Mouse (Mus musculus): ENCODE results near the gene Ccdc40.

Ccdc40 gene

DNA sequence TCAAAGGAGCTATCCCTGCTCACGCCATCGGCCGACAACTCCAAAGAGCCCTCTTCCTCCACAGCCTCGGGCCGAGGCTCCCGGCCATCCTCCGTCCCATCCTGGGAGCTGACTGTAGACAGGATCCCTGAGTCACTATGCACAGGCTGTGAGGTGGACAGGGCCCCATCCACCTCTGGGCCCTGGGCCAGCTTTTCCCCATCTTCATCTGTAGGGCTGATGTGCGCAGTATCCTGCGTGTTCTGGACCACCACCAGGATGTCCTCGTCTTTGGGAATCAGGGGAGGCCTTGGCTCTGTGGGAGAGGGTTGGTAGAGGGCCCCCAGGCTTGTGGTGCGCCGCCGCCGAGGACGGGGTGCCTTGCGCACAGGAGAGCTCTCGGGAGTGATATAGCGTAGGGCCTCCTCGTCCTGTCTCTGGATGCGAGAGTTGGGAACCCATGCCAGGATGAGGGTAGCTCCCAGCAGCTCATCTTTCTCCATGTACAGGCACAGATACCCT is 19.5 kb upstream of the Ccdc40 start:
- peak in 1 of 2 experiments; percentile 35 for DNase-seq

DNA sequence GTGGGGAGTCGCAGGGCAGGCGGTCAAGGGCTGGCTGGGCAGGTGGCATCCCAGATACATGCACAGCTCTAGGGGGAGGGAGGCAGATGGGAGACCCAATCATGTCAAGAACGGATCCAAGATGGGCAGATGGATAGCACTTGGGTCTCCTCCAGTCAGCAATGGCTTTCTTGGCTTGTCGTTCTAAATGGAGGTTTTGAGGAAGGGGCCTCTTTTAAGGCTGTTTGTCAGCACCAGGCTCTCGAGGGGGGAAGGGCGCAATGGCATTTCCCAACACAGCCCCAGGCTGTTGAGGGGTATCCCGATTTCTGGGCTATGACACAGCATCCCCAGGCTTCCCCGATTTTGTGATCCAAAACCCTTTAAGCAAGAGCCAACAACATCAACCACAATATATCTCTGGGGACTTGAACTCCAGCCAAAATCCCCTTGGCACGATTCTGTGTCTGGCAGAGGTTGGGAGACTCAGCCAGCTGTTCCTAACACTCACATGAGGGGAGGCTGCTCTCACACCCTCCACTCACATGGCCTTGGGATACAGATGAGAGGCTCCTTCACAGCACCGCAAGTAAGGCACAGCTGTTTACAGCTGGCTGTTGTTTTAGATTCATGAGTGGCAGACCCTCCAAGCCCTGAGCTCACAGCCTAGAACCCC is 18.9 kb upstream of the Ccdc40 start:
- peak in 1 of 2 experiments; percentile 42 for DNase-seq

DNA sequence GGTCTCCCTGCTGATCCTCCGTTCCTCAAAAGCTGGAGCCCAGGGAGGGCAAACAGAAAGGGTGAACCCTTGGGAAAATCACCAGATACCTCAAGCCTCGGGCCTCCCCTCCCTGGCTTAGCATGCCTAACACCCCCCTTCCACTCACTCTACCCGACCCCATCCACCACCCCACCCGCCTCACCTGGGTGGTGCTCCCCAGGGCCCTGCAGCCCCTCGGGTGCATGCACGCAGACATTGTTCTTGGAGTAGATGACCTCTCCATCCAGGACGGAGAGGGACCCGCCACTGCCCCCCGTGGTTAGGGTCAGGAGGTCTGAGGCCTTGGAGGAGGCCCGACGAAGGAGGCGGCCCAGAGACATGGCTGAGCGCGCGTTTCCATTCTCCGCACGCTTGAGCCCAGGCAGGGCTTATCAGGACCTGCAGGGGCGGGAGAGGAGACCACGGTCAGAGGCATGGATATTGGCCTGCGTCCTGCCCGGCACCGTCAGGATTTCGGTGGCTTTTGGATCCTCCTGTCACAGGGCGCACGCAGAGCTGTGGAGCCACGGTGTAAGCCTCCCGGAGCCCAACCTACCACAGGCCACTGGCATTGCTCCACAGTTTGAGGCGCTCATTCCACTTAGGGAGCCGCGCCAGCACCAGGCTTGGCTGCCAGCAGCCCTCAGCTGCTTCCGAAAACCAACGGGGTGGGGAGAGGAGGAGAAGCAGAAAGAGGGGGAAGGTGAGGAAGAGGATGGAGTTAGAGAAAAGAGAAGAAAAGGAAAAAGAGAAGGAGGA is 17.9 kb upstream of the Ccdc40 start:
- DNase-seq = peak; percentile 38 to 57

DNA sequence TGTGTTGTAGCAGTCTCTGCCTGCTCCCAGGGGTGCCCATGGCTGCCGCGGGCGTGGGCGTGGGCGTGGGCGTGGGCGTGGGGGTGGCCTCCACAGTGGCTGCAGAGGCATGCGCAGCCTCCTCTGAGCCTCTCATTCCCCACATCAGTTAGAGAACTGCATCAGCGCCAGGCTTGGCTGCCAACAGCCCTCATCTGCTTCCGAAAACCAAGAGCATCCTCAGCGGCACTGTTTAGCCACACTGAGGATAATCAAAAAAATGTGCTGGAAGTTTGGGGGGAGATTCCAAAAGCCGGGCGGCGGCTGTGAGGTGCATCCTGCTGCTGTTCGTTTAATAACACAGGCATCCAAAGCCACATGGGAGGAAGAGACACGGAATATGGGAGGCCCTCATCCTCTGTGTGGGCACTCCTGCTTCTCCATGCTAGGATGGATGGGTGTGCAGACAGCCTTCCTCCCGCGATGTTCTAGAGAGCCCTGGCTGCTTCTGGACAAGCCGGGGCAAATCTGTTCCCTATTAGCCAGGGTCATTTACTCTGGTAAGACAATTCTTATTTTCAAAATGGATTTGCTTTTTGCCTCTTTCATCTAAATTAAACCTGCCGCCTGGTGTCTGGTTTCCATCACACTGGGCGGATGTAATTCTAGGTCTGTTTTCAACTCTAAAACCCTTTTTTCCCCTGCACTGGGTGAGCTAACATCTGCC is 16.6 kb upstream of the Ccdc40 start:
- DNase-seq = peak in 1 of 2 experiments; percentile 32

DNA sequence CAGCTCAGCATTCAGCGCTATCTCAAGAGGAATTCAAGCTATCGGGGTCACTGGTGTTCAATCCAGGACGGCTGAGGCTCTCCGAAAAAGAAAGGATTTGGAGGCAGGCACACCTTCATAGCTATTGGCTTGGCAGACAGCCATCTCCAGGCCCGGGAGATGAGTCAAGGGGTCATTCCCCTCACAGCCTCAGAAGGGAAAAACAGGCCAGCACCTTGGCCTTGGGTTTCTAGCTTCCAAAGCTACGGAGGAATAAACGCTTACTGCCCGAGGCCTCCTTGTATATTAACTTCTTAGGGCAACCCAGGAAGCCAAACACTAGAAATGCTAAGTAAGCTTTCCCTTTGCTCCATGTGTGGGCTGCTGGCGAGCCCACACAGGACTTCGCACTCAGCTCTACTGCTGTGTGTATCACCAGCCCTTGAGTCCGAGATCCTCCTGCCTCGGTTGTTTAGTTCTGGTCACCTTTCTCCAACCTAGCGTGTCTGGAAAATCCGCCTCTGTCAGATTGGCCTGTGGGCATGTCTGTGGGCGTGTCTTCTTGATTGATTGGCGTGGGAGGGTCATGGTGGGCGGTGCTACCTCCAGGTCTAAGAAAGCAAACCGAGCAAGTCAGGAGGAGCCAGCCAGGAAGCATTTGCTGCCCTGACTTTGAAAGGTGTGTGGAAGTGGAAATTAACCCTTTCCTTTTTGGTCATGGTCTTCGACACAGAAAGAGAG is 15.0 kb upstream of the Ccdc40 start:
- DNase-seq = peak; percentile 78 to 88

DNA sequence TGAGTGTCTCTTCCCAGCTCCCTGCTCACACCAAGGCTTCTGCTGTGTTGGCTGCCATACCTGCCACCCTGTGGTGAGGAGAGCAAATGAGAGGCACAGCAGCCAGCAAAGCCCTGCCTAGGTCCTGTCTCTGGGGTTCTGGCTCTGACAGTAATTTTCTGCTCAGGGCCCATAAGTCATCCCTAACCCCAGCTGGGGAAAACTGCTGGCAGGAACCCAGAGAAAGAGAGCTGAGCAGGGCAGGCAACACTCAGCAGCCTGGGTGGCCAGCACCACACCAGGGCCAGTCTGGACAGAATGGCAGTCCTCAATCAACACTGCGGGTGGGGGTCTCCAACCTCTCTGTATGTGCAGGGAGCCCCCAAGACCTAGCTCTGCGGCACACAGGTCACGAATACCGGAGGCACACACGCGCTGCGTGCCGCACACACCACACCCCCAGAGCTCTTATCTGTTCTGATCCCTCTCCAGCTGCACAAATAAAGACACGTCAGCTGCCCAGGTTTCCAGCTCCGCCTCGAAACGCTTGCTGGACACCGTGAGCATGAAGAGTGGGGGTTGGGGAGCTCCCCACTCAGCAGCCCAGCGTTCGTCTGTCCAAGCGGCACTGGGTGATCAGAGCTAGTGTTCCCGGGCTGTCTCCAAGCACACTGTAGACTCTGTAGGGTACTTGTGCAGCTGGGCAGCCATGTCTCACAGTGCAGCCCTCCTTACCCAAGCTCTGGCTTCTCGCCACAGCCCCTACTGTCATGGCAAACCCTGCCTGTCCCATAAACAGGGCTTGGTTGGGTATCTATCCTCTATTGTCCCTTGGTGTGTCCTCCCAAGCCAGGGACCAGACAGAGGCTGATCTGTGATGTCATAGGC is 13.1 kb upstream of the Ccdc40 start:
- DNase-seq = peak; percentile 53 to 79

DNA sequence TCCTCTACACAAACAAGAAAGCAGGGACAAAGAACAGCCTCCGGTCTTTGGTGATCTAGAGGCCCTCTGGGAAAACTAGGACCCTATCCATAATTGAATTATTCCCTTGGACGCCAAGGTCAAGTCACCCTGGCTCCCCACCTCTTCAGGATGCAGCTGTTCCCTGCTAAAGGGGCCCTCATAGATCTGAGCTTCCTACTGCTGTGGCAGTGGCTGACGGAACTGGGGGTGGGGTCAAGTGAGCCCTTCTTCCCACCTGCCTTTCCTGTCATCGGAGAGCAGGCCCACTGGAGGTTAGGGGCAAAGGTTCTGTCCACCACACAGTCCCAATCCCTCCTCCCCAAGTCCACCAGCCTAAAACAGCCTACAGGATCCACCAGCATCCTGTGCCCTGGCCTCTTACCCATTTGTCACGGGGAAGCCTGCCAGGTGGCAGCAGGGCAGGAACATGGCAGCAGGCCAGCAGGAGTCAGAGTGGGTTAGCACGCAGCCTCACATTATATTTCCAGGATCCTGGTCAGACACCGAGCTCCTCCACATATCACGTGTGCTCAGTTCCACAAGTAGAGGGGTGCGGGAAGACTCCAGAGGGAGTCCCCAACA is 12.4 kb upstream of the Ccdc40 start:
- peak; percentile 91 to 94 for DNase-seq

DNA sequence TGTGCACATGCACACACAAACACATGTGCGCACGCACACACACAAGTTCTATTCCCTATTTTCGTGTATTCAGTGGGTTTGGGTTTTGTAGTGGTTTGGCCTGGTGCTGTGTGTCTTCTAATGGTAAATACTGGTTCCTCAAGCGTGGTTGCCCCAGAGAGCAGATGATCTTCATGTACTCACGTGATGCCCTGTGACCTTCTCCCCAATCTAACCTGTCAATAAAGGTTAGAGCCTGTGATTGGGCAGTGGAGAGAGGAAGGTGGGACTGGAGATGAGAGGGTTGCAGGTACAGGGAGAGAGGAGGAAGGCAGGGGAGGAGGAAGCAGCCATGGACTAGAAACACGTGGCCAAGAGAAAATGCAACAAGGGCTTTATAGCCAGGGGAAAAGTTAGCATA is 10.5 kb upstream of the Ccdc40 start:
- DNase-seq = no peak

DNA sequence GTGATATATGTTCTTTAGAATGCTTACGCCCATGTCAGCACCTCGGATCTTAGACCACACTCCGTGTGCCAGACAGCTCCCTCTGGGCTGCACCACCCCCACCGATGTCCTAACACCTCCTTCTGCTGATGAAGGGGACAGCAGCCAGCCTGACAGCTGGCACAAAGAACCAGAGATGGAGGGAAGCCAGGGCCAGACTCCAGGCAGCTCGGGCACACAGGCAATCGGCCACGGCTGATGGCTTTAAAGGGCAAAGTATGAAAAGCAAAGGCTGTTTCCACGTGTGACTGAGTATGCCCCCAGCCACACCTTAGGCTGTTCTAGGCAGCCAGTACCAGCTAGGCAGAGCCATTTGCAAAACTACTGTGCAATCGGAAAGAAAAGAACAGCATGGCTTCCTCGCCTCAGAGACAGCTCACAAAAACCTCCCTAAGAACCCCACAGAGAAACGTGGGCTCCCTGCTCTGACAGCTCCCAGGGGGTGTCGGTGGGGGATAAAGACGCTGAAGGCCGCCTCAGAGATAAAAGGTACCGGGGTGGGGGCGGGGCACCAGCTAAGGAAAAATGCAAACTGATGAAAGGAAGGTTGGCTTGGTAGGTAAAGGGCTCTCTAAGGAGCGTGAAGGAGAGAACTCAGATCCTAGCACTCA is 8.4 kb upstream of the Ccdc40 start:
- DNase-seq = peak; percentile 89 to 95

DNA sequence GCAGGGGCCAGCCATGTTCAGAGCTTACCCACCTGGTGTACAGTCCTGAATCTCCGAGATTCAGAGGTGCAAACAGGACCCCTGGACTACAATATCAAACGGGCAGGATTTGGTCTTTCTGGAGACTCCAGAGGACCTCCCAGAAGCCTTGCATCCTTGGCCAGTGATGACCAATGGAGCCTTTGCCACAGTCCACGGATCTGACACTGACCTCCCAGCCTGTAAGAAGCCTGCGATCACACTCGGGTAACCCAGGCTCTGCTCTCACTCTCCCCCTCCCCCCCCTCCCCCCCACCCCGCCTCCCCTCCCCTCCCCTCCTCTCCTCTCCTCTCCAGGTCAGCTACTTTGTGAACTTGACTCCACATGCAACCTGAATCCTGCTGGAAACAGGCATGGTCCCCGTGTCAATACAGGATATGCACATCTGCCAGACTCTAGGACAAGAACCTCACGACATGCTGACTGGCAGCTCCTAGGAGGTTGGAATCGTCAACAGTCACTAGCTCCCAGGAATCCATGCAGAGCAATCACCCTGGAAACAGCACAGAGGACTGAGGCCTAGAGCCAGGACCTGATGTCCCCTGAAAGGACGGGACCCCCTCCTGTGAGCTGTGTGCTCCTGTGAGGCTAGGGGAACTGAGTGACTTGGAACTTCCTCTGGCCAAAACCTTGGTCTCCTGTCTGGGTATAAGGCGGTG is 6.4 kb upstream of the Ccdc40 start:
- DNase-seq = peak in 1 of 2 experiments; percentile 71

DNA sequence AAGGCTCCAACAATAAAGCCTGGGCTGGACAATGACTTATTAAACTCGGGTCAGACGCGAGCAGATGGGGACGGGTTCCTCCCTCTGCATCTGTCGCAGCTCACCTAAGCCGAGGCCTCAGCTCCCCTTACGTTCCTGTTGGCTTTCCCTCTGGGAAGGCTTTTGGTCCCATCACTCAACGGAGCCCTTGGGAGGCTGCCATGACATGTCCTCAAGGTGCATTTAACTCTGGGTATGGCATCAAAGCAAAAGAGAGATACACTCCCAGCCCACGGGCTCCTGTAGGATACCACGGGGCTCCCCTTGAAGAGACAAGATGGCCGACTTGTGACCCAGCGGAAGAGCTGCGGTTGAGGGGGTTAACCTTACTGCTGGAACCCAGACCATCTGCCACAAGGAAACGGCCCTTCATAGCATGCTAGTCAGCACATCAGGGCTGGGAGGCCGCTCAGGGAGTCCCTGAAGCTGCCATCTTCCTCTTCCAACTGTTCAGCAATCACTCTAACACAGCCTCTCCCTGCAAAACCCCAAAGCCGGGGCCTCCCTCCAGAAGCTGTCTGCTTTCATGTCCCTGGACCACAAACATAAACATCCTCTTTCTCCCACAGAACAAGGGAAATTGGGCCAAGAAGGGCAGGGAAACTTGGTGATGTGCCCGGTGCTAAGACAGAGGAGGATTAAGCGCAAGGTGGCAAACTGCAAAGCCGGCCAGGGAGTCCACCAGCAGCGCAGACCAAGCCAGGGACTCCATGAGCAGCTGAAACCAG is 5.1 kb upstream of the Ccdc40 start:
- DNase-seq = no peak

DNA sequence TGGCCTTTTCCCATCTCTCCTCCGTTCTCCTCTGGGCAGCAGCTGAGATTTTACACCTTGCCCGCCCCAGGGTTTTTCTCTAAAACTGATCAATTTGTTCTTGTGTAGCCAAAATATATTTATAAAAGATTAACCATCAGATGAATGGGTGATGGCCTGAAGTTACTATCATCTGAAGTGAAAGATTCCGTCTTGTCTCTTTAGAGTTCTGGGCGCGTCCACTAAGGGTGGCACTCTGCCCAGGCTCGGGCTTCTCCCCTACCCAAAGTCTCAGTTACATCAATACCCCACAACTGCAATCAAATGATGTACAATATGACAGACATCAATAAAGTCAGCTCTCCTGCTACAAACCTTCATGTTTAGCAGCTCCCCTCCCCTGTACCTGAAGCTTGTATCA is 3.4 kb upstream of the Ccdc40 start:
- DNase-seq = no peak

DNA sequence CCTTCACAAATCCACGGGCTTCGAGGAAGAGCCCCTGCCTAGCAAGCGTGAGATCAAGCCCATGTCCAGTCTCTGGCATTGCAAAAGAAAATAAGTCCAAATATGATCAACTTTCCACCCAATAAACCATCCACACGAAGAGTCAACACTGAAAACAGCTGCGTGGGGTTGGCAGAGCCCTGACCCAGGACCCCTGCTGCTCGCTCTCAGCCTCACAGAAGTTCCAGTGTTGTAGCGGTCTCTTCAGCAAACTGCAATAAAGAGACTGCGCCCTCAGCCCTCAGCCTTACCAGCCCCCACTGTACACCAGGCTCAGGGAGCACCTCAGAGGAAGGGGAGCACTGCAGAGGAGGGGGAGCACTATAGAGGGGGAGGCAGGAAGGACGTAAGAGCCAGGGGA is 2.7 kb upstream of the Ccdc40 start:
- DNase-seq = no peak

DNA sequence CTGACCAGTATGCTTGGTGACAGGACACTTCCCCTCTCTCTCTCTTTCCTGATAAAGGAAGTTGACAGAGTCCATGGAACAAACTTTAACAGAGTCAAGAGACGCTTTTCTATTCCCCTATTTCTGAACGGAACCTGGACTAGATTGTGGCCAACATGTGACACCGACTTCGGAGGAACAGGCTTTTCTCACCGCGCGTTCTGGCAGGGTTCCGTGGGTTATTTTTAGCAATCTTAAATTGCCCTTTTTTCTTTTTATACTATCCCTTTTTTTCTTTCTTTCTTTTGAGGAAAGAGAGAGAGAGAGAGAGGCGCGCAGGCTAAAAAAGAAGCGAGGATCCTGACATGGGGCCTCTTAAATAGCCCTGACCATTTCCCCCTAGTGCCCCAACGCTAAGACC is 781 bp upstream of the Ccdc40 start:
- DNase-seq = no peak

DNA sequence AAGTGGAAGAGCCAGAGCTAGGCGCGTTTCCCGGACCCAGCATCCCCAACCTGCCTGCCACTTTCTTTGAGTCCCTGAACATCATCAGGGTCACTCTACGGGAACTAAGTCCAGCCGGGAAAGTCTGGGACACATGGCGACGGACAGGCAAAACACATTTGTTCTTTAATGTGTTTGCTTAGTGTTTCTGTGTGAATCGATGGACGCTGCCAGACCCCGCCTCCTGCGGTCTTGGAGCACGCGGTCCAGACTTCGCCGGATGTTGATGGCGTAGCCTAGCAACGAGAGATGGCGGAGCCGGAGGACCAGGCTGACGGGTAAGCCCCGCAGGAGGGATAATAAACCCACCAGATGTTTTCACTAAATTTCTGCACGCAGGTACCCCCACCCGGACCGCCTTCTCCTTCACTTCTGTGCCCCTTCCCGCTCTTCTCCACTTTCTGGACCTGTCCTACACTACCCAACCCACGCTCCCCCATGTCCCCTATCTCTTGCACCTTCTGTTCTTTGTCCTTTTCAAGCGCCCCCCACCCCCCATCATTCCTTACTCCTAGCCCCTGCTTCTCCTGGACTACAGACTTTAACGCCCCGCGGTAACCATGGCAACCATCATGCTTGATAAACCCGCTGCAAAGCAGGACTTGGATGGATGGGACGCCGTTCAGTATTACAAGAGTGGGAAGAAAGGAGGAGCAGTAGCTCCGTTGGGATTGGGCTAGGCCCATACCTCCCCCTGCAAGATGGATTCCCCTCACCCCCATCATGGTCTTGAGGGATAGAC is 664 bp downstream of the Ccdc40 start:
- peak; percentile 78 to 87 for DNase-seq

DNA sequence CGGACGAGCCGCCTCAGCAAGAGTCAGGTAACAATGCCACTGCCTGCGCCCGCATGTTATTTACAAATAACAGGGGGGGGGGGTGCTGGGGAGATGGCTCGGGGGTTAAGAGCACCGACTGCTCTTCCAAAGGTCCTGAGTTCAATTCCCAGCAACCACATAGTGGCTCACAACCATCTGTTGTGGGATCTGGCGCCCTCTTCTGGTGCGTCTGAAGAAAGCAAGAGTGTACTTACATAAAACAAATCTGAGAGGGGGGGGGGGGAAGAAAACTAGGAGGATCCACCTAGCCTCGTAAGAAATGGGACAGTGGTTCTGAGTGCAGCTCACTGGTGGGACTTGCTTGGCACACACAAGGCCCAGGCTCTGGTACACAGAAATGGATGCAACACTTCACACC is 6.4 kb downstream of the Ccdc40 start:
- no peak for DNase-seq

DNA sequence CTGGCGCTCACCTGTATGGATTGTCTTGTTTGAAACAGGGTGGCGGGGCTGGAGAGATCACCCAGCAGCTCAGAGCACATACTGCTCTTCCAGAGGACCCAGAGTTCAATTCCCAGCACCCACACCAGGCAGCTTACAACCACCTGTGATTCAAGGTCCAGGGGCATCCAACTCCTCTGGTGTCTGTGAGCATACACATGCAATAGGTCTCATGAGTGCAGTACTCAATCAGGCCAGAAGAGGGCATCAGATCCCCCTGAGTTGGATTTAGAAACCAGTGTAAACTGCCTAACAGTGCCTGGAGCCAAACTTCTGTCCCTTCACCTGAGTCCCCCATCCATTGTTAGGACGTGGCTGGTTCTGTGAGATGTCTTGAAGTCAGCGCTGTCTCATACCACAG is 7.2 kb downstream of the Ccdc40 start:
- DNase-seq = peak in 1 of 2 experiments; percentile 81

DNA sequence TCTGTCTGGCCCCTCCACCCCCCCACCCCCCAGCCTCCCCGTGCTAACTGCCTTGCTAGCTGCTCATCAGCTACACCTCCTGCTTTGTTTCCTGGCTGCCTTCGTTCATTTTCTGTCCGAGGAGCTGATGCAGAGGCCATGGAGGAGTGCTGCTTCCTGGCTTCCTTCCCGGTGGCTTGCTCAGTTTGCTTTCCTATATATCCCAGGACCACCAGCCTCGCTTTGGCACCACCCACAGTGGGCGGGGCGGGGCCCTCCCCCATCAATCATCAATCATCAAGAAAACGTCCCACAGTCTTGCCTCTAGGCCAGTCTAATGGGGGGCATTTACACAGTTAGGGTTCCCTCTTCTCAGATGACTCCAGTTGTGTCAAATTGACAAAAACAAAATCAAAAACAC is 8.0 kb downstream of the Ccdc40 start:
- no peak for DNase-seq

DNA sequence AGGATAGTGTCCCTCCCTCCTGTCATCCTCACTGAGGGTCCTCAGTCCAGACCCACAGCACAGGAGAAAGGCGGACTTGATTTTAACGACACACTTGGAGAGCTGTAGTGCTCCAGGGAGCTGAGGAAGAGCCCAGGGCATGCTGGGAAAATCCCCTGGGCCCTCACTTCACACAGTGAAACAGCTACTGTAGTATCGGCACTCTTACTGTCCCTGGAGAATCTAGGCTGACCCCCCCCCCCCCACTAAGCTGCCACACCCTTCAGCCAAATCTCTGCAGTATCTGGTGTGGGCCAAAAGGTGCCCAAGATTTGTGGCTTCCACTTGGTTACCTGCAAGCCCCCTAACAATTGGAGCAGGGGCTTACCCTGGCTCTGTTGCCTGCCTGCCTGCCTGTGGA is 8.6 kb downstream of the Ccdc40 start:
- no peak for DNase-seq
